Mouse (Mus musculus) embryonic facial prominence, embryonic 13.5 days (tissue): Measurements from ENCODE around the gene Mvk. TPM values are rescaled to one million over a fixed set of nuclear protein-coding genes. Genes with fewer than 3 reads are reported as not detected.

Experiments used
- ATAC-seq: fragments of 200-750 bp; cut with Nextera tagmentation; 2 replicates; pipeline ENCODE4 v1.8.0; 2017; ENCODE audit warnings: low read depth; ENCODE audit not compliant: insufficient number of reproducible peaks, insufficient read depth, low FRiP score, low TSS enrichment
- H3K27ac ChIP-seq: fragments of 300-500 bp; sonication (generic); 2 replicates; pipeline ENCODE4 v1.5.1; 2015; ENCODE audit warnings: moderate library complexity, mild to moderate bottlenecking, inconsistent platforms
- H3K27me3 ChIP-seq: fragments of 300-500 bp; sonication (generic); 2 replicates; pipeline ENCODE4 v1.6.1; 2015; ENCODE audit warnings: mild to moderate bottlenecking, inconsistent platforms
- H3K36me3 ChIP-seq: fragments of 300-500 bp; sonication (generic); 2 replicates; pipeline ENCODE4 v1.6.1; 2015; ENCODE audit warnings: mild to moderate bottlenecking, inconsistent platforms
- H3K4me1 ChIP-seq: fragments of 300-500 bp; sonication (generic); 2 replicates; pipeline ENCODE4 v1.6.1; 2015; ENCODE audit warnings: inconsistent platforms
- H3K4me2 ChIP-seq: fragments of 300-500 bp; sonication (generic); 2 replicates; pipeline ENCODE4 v1.6.1; 2015; ENCODE audit warnings: moderate library complexity, mild to moderate bottlenecking, inconsistent platforms
- H3K4me3 ChIP-seq: fragments of 300-500 bp; sonication (generic); 2 replicates; pipeline ENCODE4 v1.5.1; 2015; ENCODE audit warnings: mild to moderate bottlenecking, inconsistent platforms
- H3K9ac ChIP-seq: fragments of 300-500 bp; sonication (generic); 2 replicates; pipeline ENCODE4 v1.6.1; 2015; ENCODE audit warnings: mild to moderate bottlenecking, inconsistent platforms
- H3K9me3 ChIP-seq: fragments of 300-500 bp; sonication (generic); 2 replicates; pipeline ENCODE4 v1.6.1; 2016; ENCODE audit warnings: inconsistent platforms
- WGBS: fragments of 180-500 bp; shearing (Covaris S2); methylation state at CpG from one replicate; pipeline ENCODE4 v1.1.7; 2015; ENCODE audit warnings: mixed read lengths; 5-methylcytosine and 5-hydroxymethylcytosine counted together
- polyA plus RNA-seq: library from polyadenylated mRNA; unstranded; fragments of >200 nt; fragmentation: Nextera tagmentation; extraction: Ambion mirVana; gene quantifications from 2 replicates; pipeline ENCODE4 v1.2.1, GENCODE M21; 2015

Mvk gene
- polyA plus RNA-seq: 42.4 and 49.0 TPM in 2 replicates

GRCm38 (mm10) chr5:114443566-114444367 lies at the start of gene Mvk, which contains the start of gene Mmab:
Gene Mvk, plus strand, starts transcription at chr5:114444269.
Gene Mmab, minus strand, starts transcription at chr5:114444060.
- Histone ChIP-seq H3K27me3 (no peaks in the 10 kb centered on the region), H3K9ac (peak within 1 kb of the TSS; percentile 88), H3K27ac (peak within 1 kb of the TSS; percentile 80), H3K4me2 (peak within 1 kb of the TSS; percentile 77), H3K36me3 (peaks cover 28% of the 10 kb centered on the region), H3K4me1 (peaks cover 21% of the 10 kb centered on the region), H3K4me3 (peak within 1 kb of the TSS; percentile 83), H3K9me3 (no peaks in the 10 kb centered on the region)
- 2% methylated on average over 43 of the region's 43 CpGs for WGBS
- ATAC-seq: peak; percentile 97

- H3K9ac ChIP-seq: no peak overlapping the region
- no peak for ATAC-seq
- H3K9me3 ChIP-seq: no peaks in the 10 kb centered on the region
- H3K4me1 ChIP-seq: no peaks in the 10 kb centered on the region
- H3K4me3 ChIP-seq: no peak overlapping the region
- no peak overlapping the region for H3K4me2 ChIP-seq
- H3K36me3 ChIP-seq: peaks cover 100% of the 10 kb centered on the region
- no peaks in the 10 kb centered on the region for H3K27me3 ChIP-seq
- no peak overlapping the region for H3K27ac ChIP-seq
- 88% methylated on average over 14 of the region's 14 CpGs for WGBS
Measured at GRCm38 (mm10) chr5:114406592-114406991, 37.5 kb upstream of the Mvk start.

GRCm38 (mm10) chr5:114407269-114407668 lies 36.8 kb upstream of the Mvk start:
- H3K36me3 ChIP-seq: peaks cover 100% of the 10 kb centered on the region
- 82% methylated on average over 10 of the region's 10 CpGs for WGBS
- no peak overlapping the region for H3K4me3 ChIP-seq

GRCm38 (mm10) chr5:114407810-114408209 lies 36.3 kb upstream of the Mvk start:
- Histone ChIP-seq H3K9ac (no peak overlapping the region), H3K4me3 (no peak overlapping the region), H3K4me1 (no peaks in the 10 kb centered on the region; the same call in 1 of the 2 replicates), H3K27me3 (no peaks in the 10 kb centered on the region), H3K9me3 (no peaks in the 10 kb centered on the region), H3K4me2 (no peak overlapping the region), H3K36me3 (peaks cover 100% of the 10 kb centered on the region), H3K27ac (no peak overlapping the region)
- ATAC-seq: no peak
- 90% methylated on average over 9 of the region's 9 CpGs for WGBS

More at GRCm38 (mm10) chr5:114407269-114407668, 36.8 kb upstream of the Mvk start:
- Histone ChIP-seq H3K9ac (no peak overlapping the region), H3K4me2 (no peak overlapping the region), H3K27ac (no peak overlapping the region), H3K9me3 (no peaks in the 10 kb centered on the region), H3K27me3 (no peaks in the 10 kb centered on the region), H3K4me1 (no peaks in the 10 kb centered on the region; the same call in 1 of the 2 replicates)
- ATAC-seq: no peak

- Histone ChIP-seq H3K4me3 (no peak overlapping the region), H3K9me3 (no peaks in the 10 kb centered on the region), H3K36me3 (peaks cover 100% of the 10 kb centered on the region), H3K4me2 (no peak overlapping the region), H3K4me1 (no peaks in the 10 kb centered on the region; the same call in 1 of the 2 replicates), H3K9ac (no peak overlapping the region), H3K27ac (no peak overlapping the region), H3K27me3 (no peaks in the 10 kb centered on the region)
- WGBS: 78% methylated on average over 11 of the region's 11 CpGs
- ATAC-seq: no peak
Measured at GRCm38 (mm10) chr5:114408846-114409245, 35.2 kb upstream of the Mvk start.

- Histone ChIP-seq H3K4me3 (no peak overlapping the region), H3K4me2 (no peak overlapping the region), H3K27me3 (no peaks in the 10 kb centered on the region), H3K9me3 (no peaks in the 10 kb centered on the region), H3K36me3 (peaks cover 99% of the 10 kb centered on the region), H3K4me1 (no peaks in the 10 kb centered on the region; the same call in 1 of the 2 replicates), H3K27ac (no peak overlapping the region), H3K9ac (no peak overlapping the region)
- WGBS: 89% methylated on average over 13 of the region's 13 CpGs
- no peak for ATAC-seq
Measured at GRCm38 (mm10) chr5:114410429-114410828, 33.6 kb upstream of the Mvk start.

- Histone ChIP-seq H3K27me3 (no peaks in the 10 kb centered on the region), H3K9me3 (no peaks in the 10 kb centered on the region), H3K4me2 (no peak overlapping the region), H3K36me3 (peaks cover 99% of the 10 kb centered on the region), H3K4me3 (no peak overlapping the region), H3K9ac (no peak overlapping the region), H3K27ac (no peak overlapping the region), H3K4me1 (no peaks in the 10 kb centered on the region; the same call in 1 of the 2 replicates)
- ATAC-seq: no peak
- 60% methylated on average over 23 of the region's 23 CpGs for WGBS
Measured at GRCm38 (mm10) chr5:114412361-114412998, 31.6 kb upstream of the Mvk start.

- no peak overlapping the region for H3K4me2 ChIP-seq
- 68% methylated on average over 16 of the region's 16 CpGs for WGBS
- peaks cover 99% of the 10 kb centered on the region for H3K36me3 ChIP-seq
- no peaks in the 10 kb centered on the region for H3K9me3 ChIP-seq
- no peaks in the 10 kb centered on the region; the same call in 1 of the 2 replicates for H3K4me1 ChIP-seq
- H3K4me3 ChIP-seq: no peak overlapping the region
- H3K9ac ChIP-seq: 0 out of 2 replicates have a peak overlapping the region, but pooled peaks have one; percentile 11
- no peak for ATAC-seq
- H3K27ac ChIP-seq: no peak overlapping the region
- H3K27me3 ChIP-seq: no peaks in the 10 kb centered on the region
Measured at GRCm38 (mm10) chr5:114413067-114413735, 30.9 kb upstream of the Mvk start.

GRCm38 (mm10) chr5:114415606-114416005 lies 28.5 kb upstream of the Mvk start:
- H3K9me3 ChIP-seq: no peaks in the 10 kb centered on the region
- peaks cover 99% of the 10 kb centered on the region for H3K36me3 ChIP-seq
- whole genome bisulfite sequencing: 96% methylated on average over 5 of the region's 5 CpGs
- H3K4me2 ChIP-seq: no peak overlapping the region
- ATAC-seq: no peak
- H3K27me3 ChIP-seq: no peaks in the 10 kb centered on the region
- no peaks in the 10 kb centered on the region; the same call in 1 of the 2 replicates for H3K4me1 ChIP-seq
- peak overlapping the region; percentile 27; the same call in 1 of the 2 replicates for H3K9ac ChIP-seq
- no peak overlapping the region for H3K27ac ChIP-seq
- no peak overlapping the region for H3K4me3 ChIP-seq

- ATAC-seq: no peak
- peaks cover 94% of the 10 kb centered on the region for H3K36me3 ChIP-seq
- no peak overlapping the region for H3K27ac ChIP-seq
- no peak overlapping the region for H3K9ac ChIP-seq
- no peaks in the 10 kb centered on the region for H3K9me3 ChIP-seq
- no peak overlapping the region for H3K4me2 ChIP-seq
- no peak overlapping the region for H3K4me3 ChIP-seq
- 78% methylated on average over 8 of the region's 8 CpGs for WGBS
- H3K4me1 ChIP-seq: no peaks in the 10 kb centered on the region; the same call in 1 of the 2 replicates
- H3K27me3 ChIP-seq: no peaks in the 10 kb centered on the region
Measured at GRCm38 (mm10) chr5:114416855-114417254, 27.2 kb upstream of the Mvk start.

GRCm38 (mm10) chr5:114418541-114418940 lies 25.5 kb upstream of the Mvk start:
- H3K4me3 ChIP-seq: no peak overlapping the region
- WGBS: 76% methylated on average over 8 of the region's 8 CpGs
- no peak for ATAC-seq
- no peaks in the 10 kb centered on the region for H3K4me1 ChIP-seq
- no peak overlapping the region for H3K4me2 ChIP-seq
- no peaks in the 10 kb centered on the region for H3K9me3 ChIP-seq
- H3K36me3 ChIP-seq: peaks cover 77% of the 10 kb centered on the region
- no peak overlapping the region for H3K9ac ChIP-seq
- H3K27me3 ChIP-seq: no peaks in the 10 kb centered on the region
- H3K27ac ChIP-seq: no peak overlapping the region
